Mouse (Mus musculus) cerebellum, adult (tissue): ENCODE measurements around the gene Txlnb.
"Not testable (repeated sequence)": the region's sequence is repeated elsewhere in the genome, so short reads cannot be mapped to it uniquely, and the experiment has no call there.

ENCODE experiments used
- ATAC-seq: cut with Nextera tagmentation; 2 replicates; pipeline ENCODE4 v1.9.2; 2017; ENCODE audit warnings: mild to moderate bottlenecking, moderate library complexity, mixed read lengths; ENCODE audit not compliant: insufficient number of reproducible peaks, low FRiP score, low TSS enrichment

Txlnb gene

GRCm38 (mm10) chr10:17795767-17796631 lies at the start of gene Txlnb:
Txlnb (plus strand) TSS chr10:17796226.
- no peak for ATAC-seq

GRCm38 (mm10) chr10:17752478-17752877 lies 43.5 kb upstream of the Txlnb start:
- ATAC-seq = no peak

DNA sequence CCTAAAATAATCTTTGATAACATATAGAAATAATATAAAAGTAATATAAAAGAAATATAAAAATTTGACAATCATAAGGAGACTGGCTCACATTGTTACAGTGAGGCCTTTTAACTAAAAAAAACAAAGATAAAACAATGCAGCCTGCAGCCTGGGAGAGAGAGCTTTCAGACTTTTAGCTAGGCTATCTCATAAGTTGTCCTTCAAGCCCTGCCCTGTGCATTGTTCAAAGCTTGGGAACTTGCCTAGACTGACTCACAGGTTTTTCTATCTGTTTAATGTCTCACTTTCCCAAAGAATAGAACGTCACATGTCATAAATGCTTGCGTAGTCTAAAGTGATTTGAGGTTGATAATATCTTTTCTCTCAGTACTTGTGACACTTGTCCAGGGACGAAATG lies 36.3 kb upstream of the Txlnb start:
- no peak for ATAC-seq

- no peak for ATAC-seq
Observed at GRCm38 (mm10) chr10:17760750-17761613, 35.0 kb upstream of the Txlnb start.

DNA sequence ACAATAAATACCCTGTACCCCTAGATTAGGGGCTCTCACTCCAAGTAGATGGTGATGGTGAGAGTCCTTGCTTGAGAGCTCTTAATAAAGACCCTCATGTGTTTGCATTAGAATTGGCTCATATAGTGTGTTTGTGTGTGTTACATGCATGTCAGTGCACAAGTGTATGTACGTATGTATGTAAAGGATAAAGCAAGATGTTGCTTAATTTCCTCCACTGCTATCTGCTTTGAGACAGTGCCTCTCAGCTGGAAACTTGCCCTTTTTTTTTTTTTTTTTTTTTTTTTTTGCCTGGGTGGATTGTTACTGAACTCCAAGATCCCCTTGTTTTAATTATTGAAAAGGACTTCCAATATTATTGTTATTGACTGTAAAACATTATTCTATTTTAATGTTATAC lies 34.4 kb upstream of the Txlnb start:
- ATAC-seq = no peak

GRCm38 (mm10) chr10:17762946-17763345 lies 33.1 kb upstream of the Txlnb start:
- no peak for ATAC-seq

DNA sequence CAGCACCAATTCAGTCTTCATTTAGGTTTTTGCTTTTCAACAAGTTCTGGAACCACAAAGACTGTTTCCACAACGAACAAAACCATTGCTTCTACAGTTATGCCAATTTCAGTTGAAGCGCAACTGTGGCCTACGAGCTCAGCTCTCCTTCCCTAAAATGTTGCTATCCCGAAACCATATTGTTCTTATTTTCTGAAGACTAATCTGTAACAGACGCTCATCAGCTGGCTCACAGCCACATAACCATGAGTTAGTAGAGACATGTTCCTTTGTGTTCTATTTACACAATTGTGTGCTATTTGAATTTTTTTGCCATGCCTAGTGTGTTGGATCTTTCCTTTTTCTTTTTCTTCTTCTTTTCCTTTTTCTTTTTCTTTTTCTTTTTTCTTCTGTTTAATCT lies 26.2 kb upstream of the Txlnb start:
- ATAC-seq = no peak

DNA sequence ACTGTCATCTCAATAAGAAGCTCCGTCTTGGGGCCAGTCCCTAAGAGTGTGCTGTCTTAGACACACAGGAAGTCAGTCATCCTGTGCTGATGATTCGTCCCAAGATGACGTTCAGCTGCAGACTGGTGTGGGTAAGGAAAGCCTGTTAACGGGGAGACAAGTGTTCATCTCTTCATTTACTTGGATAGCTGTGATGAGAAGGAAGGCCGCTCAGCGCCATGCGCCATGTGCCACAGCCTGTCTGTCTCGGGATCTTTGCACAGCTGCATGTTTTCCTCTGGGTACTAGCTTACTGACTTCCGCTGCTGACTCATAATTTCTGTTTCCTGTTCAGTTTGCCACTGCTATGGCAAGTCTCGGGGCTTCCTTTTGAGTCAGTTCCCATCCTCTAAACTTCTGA lies 23.7 kb upstream of the Txlnb start:
- no peak for ATAC-seq

DNA sequence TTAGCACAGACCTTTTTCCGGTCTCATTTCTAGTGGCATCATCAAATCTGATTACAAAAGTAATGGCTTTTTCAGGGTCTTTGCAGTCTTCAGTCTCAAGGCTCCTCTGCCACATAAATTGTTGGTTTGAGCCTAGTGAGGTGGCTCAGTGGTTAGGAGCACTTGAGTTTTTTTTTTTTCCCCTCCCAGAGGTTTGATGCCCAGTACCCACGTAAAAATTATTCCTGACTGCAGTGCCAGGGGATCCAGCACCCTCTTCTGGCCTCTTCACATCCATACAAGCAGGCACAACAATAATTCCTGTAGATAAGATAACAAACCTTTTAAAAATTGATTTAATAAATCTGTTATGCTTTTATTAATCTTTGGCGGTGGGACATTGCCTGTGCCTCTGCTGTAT lies 21.7 kb upstream of the Txlnb start:
- ATAC-seq = no peak

GRCm38 (mm10) chr10:17775079-17775478 lies 20.9 kb upstream of the Txlnb start:
- ATAC-seq = no peak

DNA sequence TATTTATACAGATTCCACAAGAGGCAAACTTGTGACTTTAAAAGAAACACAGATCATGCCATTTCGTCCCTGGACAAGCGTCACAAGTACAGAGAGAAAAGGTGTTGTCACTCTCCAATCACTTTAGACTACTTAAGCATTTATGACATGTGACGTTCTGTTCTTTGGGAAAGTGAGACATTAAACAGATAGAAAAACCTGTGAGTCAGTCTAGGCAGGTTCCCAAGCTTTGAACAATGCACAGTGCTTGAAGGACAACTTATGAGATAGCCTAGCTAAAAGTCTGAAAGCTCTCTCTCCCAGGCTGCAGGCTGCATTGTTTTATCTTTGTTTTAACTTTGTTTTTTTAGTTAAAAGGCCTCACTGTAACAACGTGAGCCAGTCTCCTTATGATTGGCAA lies 19.3 kb upstream of the Txlnb start:
- not testable (repeated sequence) for ATAC-seq

DNA sequence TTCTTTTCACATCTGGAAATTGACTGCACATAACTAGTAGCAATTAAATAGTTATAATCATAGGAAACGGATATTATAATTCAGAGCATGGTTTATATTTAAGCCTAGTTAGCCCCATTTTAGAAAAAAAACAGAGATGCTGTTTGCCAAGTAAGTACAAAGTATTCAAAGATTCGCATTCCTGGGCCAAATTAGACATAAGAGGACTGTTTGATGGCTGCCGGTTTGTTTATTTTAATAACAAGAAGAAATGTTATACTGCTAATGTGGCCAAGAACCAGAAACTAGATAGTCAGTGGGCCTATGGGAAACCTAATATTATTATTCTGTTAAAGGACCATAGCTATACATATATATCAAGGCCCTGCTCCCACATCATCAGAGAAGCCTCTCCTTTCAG lies 9.3 kb upstream of the Txlnb start:
- no peak for ATAC-seq

- ATAC-seq = no peak
Observed at GRCm38 (mm10) chr10:17787938-17788337, 8.1 kb upstream of the Txlnb start.

- no peak for ATAC-seq
Observed at GRCm38 (mm10) chr10:17788347-17788746, 7.7 kb upstream of the Txlnb start.

GRCm38 (mm10) chr10:17793926-17794325 lies 2.1 kb upstream of the Txlnb start:
- no peak for ATAC-seq

DNA sequence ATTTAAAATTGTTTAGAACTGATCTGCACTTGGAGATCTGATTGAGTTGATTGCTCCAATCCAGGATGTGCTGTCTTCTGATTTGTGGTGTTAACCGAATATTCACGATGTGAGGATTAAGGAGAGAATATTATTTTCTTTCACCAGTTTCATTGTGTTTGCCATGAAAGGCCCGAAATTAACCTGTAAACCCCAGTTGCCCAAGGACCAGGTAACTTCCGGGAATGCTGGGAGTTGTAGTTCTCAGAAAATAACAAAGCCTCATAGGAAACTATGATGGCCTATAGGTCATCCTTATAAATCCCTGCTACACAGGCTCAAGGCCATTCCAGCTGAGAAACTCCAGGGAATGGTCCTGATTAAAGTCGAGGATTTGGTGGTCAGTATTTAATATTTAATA lies 1.6 kb upstream of the Txlnb start:
- ATAC-seq = no peak

DNA sequence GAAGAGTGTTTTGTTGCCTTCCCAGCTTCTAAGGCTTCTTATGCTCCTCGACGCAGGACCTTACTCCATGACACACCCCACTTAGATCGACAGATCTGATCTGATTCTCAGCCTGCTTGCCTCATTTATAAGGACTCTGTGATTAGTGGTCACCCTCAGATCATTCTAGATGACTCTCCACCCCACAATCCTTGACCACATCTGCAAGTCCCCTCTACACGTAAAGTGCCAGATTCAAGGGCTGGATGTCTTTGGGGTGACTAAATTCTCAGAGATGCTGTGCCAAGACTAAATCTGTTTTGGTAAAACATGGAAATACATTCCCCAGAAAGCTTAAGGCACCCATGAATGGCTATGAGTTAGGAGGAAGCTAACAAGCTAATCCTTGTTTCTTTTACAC lies 799 bp upstream of the Txlnb start:
- ATAC-seq = no peak

- no peak for ATAC-seq
Observed at GRCm38 (mm10) chr10:17796846-17797631, 1.0 kb downstream of the Txlnb start.

DNA sequence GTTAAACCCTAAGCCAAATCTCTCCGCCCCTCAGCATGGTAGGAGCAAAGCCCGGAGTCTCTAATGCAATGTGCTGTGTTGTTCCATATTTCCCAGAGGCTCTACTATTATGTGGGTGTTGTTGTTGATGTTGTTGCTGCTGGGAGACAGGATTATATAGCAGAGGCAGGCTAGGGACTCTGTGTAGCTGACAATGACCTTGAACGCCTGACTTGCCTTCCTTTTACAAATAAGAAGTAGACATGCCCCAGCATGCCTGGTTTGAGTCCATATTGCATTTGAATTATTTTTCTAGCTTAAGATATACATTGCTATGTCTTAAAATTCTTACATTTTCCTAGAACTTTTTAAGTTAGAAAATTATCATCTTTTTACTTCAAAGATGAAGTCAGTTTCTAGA lies 1.7 kb downstream of the Txlnb start:
- no peak for ATAC-seq

DNA sequence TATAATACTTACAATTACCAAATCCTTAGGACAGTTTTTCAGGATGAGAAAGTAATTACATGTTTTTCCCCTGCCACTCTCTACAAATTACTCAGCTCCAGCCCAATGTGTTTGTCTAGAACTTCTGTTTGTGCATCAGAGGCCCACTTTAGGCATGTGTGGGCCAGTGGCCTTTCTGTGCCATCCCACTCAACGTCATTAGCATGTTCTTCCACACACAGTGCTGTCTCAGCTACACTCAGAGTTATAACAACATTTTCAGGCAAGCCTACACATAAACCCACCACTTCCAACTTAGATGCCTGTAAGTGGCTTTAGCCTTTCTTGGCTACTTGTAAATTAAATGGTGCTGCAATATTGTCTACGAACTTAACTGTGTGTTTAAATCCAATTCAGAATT lies 5.8 kb downstream of the Txlnb start:
- no peak for ATAC-seq

GRCm38 (mm10) chr10:17808526-17808925 lies 12.5 kb downstream of the Txlnb start:
- no peak for ATAC-seq
